Mouse (Mus musculus) ES-E14 (cell line): ENCODE measurements around the gene Rnf152. TPM values are rescaled to one million over a fixed set of nuclear protein-coding genes. Genes with fewer than 3 reads are reported as not detected.

Source experiments
- DNase-seq: peaks from one replicate; pipeline ENCODE4 v3.0.0-alpha.2; 2013; ENCODE audit warnings: low read depth, low spot score
- H3K27ac ChIP-seq: 2 replicates; pipeline ENCODE4 v1.5.1; 2012; ENCODE audit warnings: low read depth, mild to moderate bottlenecking, low read length, moderate library complexity, mixed read lengths; ENCODE audit not compliant: poor library complexity, insufficient read depth, severe bottlenecking
- H3K36me3 ChIP-seq: 2 replicates; pipeline ENCODE4 v1.6.1; 2012; ENCODE audit warnings: mild to moderate bottlenecking, low read length, moderate library complexity, mixed read lengths; ENCODE audit not compliant: control insufficient read depth, poor library complexity, insufficient read depth, severe bottlenecking
- H3K4me1 ChIP-seq, 2 experiments: fragments of 150-350 bp in 1 of 2; sonication (generic) in 1 of 2; 2 replicates each; pipeline ENCODE4 v1.6.1; 2012; ENCODE audit warnings: low read length in 2 of 2, mild to moderate bottlenecking in 1 of 2, mixed read lengths in 1 of 2; ENCODE audit not compliant: control insufficient read depth in 2 of 2, insufficient read depth in 2 of 2, poor library complexity in 1 of 2
- H3K4me3 ChIP-seq, 2 experiments: fragments of 150-350 bp in 1 of 2; sonication (generic) in 1 of 2; 2 replicates each; pipeline ENCODE4 v1.5.1; 2012; ENCODE audit warnings: low read length in 2 of 2, low read depth in 1 of 2, mild to moderate bottlenecking in 1 of 2, mixed read lengths in 1 of 2; ENCODE audit not compliant: insufficient read depth in 1 of 2, poor library complexity in 1 of 2, severe bottlenecking in 1 of 2
- H3K9ac ChIP-seq: 2 replicates; pipeline ENCODE4 v1.6.1; 2012; ENCODE audit warnings: low read depth, mild to moderate bottlenecking, low read length, mixed read lengths; ENCODE audit not compliant: poor library complexity, insufficient read depth, severe bottlenecking
- H3K9me3 ChIP-seq: fragments of 150-350 bp; sonication (generic); 2 replicates; pipeline ENCODE4 v1.6.1; 2012; ENCODE audit warnings: low read depth, mild to moderate bottlenecking, low read length; ENCODE audit not compliant: control insufficient read depth, insufficient read depth
- CHD2 ChIP-seq: IDR thresholded peaks from 2 replicates; pipeline ENCODE4 v1.6.1; 2014; ENCODE audit warnings: mild to moderate bottlenecking, low read depth, low read length, inconsistent platforms
- HCFC1 ChIP-seq: IDR thresholded peaks from 2 replicates; pipeline ENCODE4 v1.6.1; 2012; ENCODE audit warnings: low read length, inconsistent platforms, borderline replicate concordance; ENCODE audit not compliant: insufficient read depth
- MAFK ChIP-seq: IDR thresholded peaks from 2 replicates; pipeline ENCODE4 v1.6.1; 2014; ENCODE audit warnings: mild to moderate bottlenecking, low read depth, low read length, inconsistent platforms; ENCODE audit not compliant: insufficient read depth
- ZC3H11A ChIP-seq: IDR thresholded peaks from 2 replicates; pipeline ENCODE4 v1.6.1; 2012; ENCODE audit warnings: low read depth, mild to moderate bottlenecking, inconsistent platforms, low read length, borderline replicate concordance
- ZNF384 ChIP-seq: IDR thresholded peaks from 2 replicates; pipeline ENCODE4 v1.6.1; 2012; ENCODE audit warnings: low read depth, low read length, inconsistent platforms
- in situ Hi-C, 2 experiments: fragments of 600-800 bp; cut with MboI; formaldehyde crosslinking; loops; one replicate each; pipeline ENCODE4 v1.15.1; 2025; ENCODE audit warnings: low sequenced_read_pairs in 2 of 2, inconsistent platforms in 1 of 2; ENCODE audit not compliant: unreplicated experiment in 2 of 2
- total RNA-seq: library from RNA; depleted of rRNA; stranded (reverse); fragments of 300-350 nt; gene quantifications from 2 replicates; pipeline ENCODE4 v1.2.3, GENCODE M21; 2012

Gene Rnf152
- total RNA-seq, 1 experiment: 0.22 TPM

- no peak for DNase-seq
- in situ Hi-C loops: no loop called here
- TF ChIP-seq ZNF384: no peak
- no peak for TF ChIP-seq MAFK
- TF ChIP-seq CHD2: no peak
- TF ChIP-seq HCFC1: no peak
- TF ChIP-seq ZC3H11A: no peak
Measured at GRCm38 (mm10) chr1:105337397-105337796, 19.1 kb downstream of the Rnf152 start.

DNA sequence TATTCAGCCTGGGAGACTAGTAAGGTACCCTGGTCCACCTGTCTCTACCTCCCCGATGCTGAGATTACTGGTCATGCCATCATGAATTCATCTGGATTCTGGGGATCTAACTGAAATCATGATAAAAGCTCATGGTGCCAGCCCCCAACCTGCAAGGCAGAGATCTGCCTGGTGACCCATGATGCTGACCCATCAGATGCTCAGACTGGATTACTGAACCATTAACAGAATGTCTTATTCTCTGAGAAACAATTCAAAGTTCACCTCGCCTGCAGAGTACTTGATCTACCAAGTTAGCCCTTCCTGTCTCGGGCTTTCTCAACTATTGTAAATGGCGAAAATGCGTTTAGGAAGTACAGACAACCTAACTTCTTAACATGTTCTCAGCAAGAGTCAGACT lies 20.4 kb downstream of the Rnf152 start:
- Histone ChIP-seq H3K9ac (no peak overlapping the region), H3K36me3 (no peaks in the 10 kb centered on the region), H3K9me3 (no peaks in the 10 kb centered on the region), H3K4me1 (no peaks in the 10 kb centered on the region), H3K4me3 (no peak overlapping the region), H3K27ac (no peak overlapping the region)
- no peak for DNase-seq
- no peak for TF ChIP-seq ZC3H11A
- TF ChIP-seq HCFC1: no peak
- TF ChIP-seq CHD2: no peak
- no peak for TF ChIP-seq MAFK
- no peak for TF ChIP-seq ZNF384
- in situ Hi-C loops: no loop called here

More at GRCm38 (mm10) chr1:105337397-105337796, 19.1 kb downstream of the Rnf152 start:
- H3K4me1 ChIP-seq: no peaks in the 10 kb centered on the region
- no peak overlapping the region for H3K4me3 ChIP-seq
- H3K9me3 ChIP-seq: no peaks in the 10 kb centered on the region
- H3K27ac ChIP-seq: no peak overlapping the region
- no peaks in the 10 kb centered on the region for H3K36me3 ChIP-seq
- no peak overlapping the region for H3K9ac ChIP-seq

GRCm38 (mm10) chr1:105332087-105332731 lies 24.3 kb downstream of the Rnf152 start:
- no peak for DNase-seq
- Histone ChIP-seq H3K27ac (no peak overlapping the region), H3K4me1 (peaks cover 0 to 3% of the 10 kb centered on the region in 2 experiments; a peak in 1 of 4 replicates), H3K9ac (no peak overlapping the region), H3K36me3 (no peaks in the 10 kb centered on the region), H3K9me3 (no peaks in the 10 kb centered on the region), H3K4me3 (no peak overlapping the region)
- in situ Hi-C loops: no loop called here
- TF ChIP-seq ZNF384 (no peak), HCFC1 (no peak), MAFK (no peak), ZC3H11A (no peak), CHD2 (no peak)

- Histone ChIP-seq H3K4me1 (peaks cover 0 to 3% of the 10 kb centered on the region in 2 experiments; a peak in 1 of 4 replicates), H3K9ac (no peak overlapping the region), H3K4me3 (no peak overlapping the region), H3K9me3 (no peaks in the 10 kb centered on the region), H3K27ac (no peak overlapping the region), H3K36me3 (no peaks in the 10 kb centered on the region)
- in situ Hi-C loops: no loop called here
- TF ChIP-seq ZC3H11A (no peak), ZNF384 (no peak)
- DNase-seq: no peak
Measured at GRCm38 (mm10) chr1:105331605-105332004, 24.9 kb downstream of the Rnf152 start.
